Mouse (Mus musculus) G1E (cell line): ENCODE results near the gene H2-Q1.

Source experiments
- CTCF ChIP-seq: IDR thresholded peaks from 2 replicates; pipeline ENCODE4 v1.5.1; 2012; ENCODE audit warnings: low read depth, low read length, inconsistent platforms, mixed read lengths
- GATA1 ChIP-seq: IDR thresholded peaks from 2 replicates; pipeline ENCODE4 v1.6.1; 2012; ENCODE audit warnings: borderline replicate concordance, low read length, inconsistent platforms, mixed read lengths
- POLR2AphosphoS5 ChIP-seq: IDR thresholded peaks from 2 replicates; pipeline ENCODE4 v1.6.1; 2012; ENCODE audit warnings: low read depth, low read length, inconsistent platforms; ENCODE audit not compliant: insufficient replicate concordance

DNA sequence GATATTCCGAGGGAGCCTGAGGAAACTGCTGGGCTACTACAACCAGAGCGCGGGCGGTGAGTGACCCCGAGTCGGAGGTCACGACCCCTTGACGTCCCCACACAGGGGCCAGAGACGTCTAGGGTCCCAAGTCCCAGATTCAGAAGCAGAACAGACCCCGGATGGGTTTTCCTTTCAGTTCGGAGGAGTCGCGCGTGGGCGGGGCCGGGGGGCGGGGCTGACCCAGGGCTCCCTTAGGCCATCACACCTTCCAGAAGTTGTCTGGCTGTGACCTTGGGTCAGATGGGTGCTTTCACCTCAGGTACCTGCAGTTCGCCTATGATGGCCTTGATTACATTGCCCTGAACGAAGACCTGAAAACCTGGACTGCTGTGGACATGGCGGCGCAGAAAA is 39.3 kb downstream of the H2-Q1 start:
- TF ChIP-seq CTCF, result no peak
- TF ChIP-seq GATA1, result no peak
- TF ChIP-seq POLR2AphosphoS5, result no peak
